Mouse (Mus musculus): ENCODE measurements around the gene Nhsl1.

The Nhsl1 gene

DNA sequence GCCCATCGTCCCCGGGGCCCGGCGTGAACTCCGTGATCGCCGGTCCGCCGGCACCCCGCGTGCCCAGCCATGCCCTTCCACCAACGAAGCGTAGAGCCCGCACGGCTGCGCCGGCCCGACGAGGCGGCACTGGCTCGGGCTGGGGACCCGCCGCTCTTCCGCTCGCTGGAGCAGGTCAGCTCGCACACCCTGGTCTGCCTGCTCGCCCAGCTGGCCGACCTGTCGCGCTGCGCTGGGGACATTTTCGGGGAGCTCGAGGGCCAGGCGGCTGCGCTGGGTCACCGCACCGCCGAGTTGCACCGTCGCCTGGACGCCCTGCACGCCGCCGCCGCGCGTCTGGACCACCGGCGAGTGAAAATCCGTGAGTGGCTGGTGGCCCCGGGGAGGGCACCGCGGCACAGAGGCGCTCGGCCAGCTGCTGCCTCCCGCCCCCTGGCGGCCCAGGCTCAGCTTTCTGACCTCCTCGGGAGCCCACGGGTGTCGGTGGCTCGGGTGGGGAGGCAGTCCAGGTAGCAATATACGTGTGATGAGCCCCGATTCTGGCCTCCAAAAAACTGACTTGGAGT, at the start of gene Nhsl1:
TSS of gene Nhsl1 (plus strand) at position 70 of the 566 bp plus-strand sequence.
- DNase-seq (ENCODE audit: low read depth), result no peak

DNA sequence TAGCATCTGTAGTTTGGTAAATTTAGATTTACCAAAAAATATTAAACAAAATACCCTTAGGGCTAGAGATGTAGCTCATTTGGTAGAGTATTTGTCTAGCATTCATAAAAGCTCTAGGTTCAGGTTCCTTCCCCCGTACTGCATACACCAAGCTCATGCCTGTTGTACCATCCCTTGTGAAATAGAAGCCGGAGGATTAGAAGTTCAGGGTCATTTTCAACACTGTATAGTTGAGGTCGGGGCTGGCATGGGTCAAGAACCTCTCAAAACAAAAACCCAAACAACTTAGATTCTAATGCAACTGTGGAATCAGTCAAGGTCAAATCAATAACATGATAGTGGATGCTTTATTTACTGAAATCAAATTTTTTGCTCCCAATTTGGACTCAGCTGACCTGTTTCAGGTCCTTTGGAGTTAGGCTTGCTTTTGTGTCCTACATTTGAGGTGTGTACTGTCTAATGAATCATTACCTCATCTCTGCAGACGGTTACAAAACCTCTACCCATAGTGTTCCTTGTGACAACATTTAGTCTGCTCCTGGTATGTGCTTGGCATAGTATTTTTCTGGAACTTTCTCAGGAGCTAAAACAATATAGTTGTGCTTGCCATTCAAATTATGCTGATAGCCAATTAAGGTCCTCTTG, 42.6 kb upstream of the Nhsl1 start:
- DNase-seq (ENCODE audit: low read depth), result no peak

DNA sequence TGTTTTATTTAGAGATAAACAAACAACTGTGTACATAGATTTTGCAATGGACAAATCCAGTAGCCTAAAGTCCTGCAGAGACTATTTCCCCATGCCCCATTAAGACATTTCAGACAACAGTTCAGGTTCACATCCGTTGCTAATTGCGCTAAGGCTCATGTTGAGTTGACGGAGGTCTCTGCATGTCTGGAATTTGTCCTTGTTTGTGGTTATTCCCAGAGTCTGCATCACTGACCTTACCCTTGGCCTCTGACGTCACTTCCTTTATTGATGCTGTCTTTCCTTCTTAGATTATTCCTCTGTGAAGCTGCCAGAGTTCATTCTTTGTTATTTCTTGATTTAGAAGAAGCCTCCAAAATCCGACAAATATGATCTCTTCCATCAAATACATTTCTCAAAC, 34.8 kb upstream of the Nhsl1 start:
- DNase-seq (ENCODE audit: low read depth), result no peak

DNA sequence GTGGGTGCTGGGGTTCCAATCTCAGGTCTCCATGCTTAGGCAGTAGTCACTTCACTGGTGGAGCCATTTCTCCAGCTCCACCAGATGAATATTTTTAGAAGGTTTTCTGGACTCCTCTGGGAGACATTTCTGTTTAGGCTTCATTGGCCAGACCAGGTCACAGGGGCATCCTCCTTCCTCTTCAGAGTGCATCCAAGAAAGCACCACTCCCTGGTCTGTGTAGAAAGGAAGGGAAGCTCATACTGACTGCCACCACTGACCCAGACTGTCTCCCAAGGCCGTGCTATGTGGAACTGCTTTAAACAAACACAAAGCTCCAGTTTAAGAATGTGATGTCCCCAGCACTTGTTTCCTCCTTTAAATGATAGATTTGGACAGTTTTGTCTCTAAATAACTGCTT, 29.3 kb upstream of the Nhsl1 start:
- no peak for DNase-seq (ENCODE audit: low read depth)

DNA sequence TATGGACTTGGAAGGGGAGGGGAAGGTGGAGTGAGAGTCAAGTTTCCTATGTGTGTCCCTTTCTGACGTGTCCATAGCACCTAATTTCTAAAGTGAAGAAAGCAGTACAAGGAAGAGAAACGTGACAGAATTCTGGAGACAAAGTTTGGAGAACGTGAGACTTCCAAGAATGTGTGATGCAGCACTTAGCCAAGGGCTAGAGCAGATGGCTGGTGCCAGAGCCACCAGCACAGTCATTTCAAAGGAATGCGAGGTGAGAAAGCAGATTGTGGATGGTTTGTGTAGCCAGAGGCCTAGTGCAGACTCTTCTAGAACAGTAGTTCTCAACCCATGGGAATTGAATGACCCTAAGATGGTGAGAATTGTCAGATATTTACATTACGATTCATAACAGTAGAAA, 13.7 kb upstream of the Nhsl1 start:
- no peak for DNase-seq (ENCODE audit: low read depth)

DNA sequence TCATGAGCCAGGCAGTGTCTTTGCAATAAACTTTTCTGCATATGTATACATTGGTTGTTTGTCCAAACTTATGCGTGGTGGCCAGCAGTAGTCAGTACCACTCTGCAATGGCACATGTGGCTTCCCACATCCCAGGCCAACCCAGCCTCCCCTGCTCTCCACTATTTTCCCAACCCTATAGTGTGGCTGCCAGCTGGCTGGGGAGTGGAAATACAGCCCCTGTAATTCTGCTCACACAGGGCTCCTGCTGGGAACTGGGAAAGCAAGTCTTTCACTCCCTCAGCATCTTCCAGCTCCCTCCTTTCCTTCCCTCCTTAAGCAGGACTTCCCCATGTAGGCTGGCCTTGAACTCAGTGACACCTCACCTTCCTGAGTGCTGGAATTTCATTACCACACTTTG, 3.7 kb upstream of the Nhsl1 start:
- no peak for DNase-seq (ENCODE audit: low read depth)

DNA sequence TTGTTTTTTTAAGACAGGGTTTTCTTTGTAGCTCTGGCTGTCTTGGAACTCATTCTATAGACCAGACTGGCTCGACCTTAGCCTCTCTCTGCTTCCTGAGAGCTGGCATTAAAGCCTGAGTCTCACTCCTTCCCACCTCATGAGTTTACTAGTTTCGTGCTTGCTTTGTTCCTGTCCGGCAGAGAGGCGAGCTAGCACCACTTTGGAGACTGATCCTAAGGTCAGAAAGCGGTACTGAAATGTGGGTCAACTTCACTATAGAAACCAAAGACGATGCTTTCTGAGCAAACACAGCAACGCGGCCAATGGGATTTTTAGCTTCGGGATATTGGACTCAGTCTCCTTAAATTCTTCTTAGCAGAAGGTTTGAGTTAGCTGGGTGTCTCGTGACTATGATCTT, 1.3 kb upstream of the Nhsl1 start:
- DNase-seq (ENCODE audit: low read depth), result no peak

DNA sequence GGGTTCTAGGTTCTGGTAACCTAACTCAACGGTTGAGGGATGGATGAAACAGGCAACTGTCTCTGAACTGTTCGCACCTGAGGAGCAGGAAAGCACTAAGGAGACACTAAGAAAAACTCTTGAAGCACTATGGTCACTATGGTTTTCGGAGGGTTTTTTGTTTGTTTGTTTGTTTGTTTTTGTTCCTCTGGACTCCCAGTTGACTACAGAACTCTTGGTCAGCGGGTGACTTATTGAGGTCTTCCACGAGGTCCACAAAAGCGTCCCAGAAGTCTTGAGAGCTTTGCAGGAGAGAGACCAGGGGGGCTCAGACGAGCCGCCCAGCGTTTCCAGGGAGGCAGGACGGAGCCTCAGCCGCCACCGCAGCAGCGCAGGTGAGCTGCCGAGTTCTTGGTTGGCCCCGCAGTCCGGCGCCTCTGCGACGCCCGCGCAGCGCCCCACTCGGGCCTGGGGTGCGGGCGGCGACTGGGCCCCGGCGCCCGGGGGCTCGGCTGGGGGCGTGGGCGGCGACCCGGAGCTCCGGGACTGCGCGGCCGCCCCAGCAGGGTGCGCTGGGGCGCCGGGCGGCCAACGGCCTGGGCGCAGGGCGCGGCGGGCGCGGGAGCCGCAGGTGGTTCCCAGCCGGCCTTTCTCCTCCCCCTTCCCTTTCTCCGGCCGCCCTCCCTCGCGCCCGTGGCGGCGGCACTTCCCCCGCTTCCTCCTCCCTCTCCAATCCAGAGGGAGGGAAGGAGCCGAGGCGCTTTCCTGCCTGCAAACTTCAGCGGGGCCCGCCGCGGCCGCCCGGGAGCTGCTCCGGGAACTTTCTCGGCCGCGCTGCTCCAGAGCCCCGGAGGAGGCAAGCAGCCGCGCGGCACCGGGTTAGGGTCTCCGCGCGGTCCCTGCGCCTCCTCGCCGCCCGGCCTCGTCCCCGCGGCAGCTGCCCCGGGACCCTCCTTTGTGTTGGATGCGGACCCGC, 547 bp upstream of the Nhsl1 start:
- no peak for DNase-seq (ENCODE audit: low read depth)

DNA sequence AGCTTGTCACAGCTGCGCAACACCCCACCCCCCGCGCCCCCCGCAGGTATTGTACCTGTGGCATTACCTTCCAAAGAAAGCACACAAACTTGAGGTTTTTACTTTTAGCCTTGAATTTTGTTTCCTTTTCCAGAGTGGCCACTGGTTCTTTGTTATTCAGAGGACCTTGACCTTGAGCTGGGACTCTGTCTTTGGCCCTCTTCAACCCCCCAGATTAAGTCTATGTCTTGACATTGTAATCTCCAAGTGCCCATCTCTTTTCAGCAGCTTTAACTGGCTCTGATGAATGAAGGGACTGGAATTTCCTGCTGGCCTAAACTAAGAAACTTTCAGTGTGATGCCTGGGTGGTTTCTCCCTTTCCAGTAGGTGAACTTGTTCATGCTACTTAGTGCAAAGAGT, 906 bp downstream of the Nhsl1 start:
- DNase-seq (ENCODE audit: low read depth), result no peak

DNA sequence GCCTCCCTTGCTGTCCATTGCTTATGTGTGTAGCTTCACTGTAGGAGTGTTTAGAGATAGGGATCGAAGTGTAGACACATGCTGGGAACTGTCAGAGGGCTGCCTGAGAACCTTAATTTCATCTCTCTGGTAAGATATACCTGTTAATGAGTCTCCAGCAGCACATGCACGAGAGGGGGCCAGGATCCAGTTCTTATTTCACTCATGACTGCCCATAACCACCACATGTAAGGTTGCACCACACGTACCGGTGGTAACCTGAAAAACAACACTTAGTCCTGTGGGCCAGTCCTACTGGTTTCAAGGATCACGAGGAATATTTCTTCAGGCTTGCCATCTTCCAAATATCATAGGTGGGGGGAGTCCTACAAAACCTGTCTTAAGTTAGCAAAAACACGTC, 3.1 kb downstream of the Nhsl1 start:
- no peak for DNase-seq (ENCODE audit: low read depth)

DNA sequence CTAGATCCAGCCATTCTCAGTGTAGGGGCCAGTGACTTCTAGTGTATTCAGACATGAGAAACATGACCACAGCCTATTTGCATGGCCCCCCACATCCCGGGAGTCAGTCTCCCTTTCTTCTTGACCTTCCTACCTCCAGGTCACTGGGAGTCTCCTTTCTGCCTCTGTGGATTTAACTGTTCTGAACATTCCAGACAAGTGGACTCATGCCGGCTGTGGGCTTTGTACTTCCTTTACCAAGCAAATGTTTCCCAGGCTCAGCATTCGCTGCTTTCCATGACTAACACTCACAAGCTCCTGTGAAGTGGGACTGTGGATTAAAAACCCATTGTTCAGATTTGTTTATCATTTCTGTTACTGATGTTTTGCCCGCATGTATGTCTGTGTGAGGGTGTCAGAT, 4.9 kb downstream of the Nhsl1 start:
- peak; percentile 97 for DNase-seq (ENCODE audit: low read depth)

DNA sequence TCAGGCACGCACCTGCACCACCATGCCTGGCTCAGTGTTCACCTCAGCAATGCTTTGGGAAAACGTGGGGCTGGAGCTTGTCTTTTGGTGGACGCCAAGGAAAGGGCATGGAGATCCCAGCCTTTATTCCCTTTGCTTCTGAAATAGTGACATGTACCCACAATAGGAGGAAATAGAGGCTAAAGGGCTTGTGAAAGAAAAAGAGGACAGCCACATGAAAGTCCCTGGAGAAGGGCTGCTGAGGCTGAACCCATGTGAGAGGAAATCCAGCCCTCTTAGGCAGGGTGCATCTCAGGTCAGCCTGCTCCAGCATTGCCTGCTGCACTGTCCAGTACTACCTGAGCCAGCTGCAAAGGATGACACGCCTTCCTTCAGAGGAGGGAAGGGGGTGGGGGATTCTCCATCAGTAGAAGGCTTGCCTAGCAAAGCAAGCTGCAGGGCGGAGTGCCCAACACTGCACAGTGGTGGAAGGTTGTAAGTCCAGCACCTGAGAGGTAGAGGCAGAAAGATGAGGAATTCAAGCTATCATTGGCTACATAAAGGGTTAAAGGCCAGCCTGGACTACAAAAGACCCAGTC, 9.6 kb downstream of the Nhsl1 start:
- no peak for DNase-seq (ENCODE audit: low read depth)

DNA sequence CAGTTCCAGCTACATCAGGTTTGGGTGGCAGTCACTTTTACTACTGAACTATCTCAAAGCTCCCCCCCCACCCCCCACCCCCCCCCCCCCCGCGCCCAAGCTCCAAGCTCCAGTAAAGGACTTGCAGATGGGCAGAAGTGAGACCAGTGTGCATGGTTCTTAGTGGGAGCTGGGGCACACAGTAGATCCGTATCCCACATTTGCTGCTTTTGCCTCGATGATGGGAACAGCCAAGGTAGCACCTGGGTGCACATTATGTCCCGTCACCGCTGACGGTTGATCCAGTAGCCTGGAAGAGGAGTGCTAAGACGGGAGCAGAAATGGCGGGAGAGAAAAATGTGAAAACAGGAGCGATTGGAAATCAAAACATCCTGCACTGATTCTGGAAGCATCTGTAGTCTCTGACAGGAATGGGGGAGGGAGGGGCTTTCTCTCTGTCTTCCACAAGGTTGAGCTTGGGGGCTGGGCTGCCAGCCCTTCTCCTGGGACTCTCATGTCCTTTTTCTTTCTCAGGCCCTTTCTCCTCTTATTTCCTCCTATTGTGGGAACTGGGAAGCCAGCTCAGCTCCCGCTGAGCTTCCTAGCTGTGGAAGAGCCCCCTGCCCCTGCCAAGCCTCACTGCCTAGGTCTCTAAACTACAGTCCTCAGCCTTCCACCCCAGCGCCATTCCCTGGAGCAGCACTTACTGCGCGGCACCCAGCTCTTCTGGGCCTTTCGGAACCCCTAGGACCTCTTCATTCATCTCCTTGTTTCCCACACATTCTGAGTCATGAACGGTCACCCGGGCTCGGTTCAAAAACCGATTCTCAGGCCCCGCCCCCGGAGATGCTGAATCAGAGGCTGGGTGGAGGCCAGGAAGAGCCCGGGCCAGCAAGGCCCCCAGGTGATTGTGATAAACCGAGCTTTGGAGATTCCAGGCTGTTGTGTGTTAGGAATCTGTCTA, 10.6 kb downstream of the Nhsl1 start:
- DNase-seq (ENCODE audit: low read depth), result peak; percentile 79

DNA sequence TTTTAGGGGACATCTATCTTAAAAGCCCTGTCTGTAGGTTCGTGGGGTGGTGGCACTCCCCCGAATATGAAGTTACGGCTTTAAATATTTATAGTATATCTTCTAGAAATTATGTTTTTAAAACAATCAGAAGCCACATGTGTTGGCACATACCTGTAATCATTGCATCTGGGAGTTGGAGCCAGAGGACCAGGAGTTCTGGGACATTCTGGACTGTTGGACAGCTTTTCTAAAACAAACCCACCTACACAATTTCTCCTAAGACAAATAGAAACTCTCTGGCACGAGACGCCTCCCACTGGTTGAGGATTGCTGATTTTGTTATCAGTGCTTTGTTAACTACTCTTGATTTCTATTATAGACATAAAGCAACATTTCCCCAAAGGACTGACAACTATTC, 11.7 kb downstream of the Nhsl1 start:
- no peak for DNase-seq (ENCODE audit: low read depth)

DNA sequence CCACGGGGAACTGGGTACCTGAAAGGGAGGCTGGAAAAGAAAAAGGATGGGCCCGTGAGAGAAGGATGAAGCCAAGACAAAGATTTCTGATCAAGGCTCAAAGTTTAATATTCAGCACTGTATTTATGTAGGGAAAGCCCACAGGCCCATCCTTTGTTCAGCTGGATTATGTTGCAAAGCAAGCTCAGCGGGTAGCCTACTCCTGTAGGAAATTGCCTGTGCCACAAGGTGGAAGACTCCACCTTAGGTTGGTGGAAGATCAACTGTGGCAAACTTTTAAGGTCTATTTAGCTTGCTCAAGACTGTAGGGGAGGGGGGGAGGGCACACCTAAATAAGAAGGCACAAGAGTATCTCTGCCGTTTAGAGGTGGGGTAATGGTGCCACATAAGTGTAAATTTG, 14.8 kb downstream of the Nhsl1 start:
- no peak for DNase-seq (ENCODE audit: low read depth)

DNA sequence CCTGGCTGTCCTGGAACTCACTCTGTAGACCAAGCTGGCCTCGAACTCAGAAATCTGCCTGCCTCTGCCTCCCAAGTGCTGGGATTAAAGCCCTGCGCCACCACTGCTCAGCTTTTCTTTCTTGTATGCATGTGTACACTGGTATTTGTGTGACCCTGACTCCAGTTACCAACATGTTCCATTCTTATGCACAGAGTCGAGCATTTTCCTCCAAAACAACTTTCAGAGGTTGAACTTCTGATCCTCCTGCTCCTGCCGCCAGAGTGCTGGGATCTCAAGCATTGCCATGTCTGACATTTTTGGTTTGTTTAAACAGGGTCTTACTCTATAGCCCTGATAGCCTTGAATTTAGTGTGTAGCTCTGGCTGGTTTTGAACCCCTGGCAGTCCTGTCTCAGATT, 15.4 kb downstream of the Nhsl1 start:
- no peak for DNase-seq (ENCODE audit: low read depth)

DNA sequence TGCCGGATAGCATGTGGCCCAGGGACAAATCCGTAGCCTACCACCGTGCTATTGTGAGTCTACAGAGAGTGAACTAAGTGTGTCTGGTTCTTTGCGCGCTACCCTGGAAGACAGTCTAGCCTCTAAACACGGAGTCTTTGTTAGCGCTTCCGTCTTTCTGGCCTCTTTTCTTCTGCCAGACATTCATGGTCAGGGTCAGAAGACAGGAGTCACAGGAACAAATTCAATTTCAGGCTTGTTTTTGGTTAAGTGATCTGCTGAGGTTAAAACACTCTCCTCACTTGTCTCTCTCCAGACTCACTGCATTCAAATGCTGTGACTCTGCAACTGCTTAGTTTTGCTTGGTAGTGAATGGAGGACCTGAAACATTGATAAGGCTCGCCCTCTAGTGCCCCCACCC, 15.9 kb downstream of the Nhsl1 start:
- DNase-seq (ENCODE audit: low read depth), result no peak

DNA sequence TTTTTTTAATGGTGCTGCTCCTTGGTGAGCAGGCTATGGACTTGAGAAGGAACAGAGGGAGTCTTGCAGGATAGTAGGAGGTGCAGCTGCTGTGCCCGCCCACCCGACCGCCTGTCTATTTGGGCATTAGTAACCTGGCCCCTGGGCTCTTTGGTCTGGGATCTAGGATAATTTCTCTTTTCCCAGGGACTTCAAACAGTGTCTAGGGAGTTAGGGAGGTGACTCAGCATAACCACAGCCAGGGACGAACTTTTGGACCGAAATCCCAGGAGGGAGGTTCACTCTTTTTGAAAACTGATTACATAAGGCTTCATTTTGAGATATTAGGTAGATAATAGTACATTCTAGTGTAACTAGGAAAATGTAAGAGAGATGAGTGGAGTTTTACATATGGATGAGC, 18.9 kb downstream of the Nhsl1 start:
- DNase-seq (ENCODE audit: low read depth), result peak; percentile 54

DNA sequence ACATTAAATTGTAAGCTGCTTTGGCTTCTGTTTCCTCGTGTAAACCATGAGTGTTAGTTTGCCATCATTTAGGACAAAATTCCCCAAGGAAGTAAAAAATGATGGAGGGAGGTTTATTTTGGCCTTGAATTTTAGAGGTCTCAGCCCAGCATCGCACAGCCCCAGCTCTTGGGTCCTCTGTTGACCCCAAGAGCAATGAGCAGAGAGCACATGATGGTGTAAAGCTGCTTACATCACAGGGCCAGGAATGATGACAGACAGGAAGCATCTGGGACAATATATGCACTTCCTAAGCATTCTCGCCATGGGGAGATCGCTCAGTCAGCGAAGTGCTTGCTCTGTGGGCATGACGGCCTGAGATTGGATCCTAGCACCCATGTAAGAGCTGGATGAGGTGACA, 20.6 kb downstream of the Nhsl1 start:
- no peak for DNase-seq (ENCODE audit: low read depth)

DNA sequence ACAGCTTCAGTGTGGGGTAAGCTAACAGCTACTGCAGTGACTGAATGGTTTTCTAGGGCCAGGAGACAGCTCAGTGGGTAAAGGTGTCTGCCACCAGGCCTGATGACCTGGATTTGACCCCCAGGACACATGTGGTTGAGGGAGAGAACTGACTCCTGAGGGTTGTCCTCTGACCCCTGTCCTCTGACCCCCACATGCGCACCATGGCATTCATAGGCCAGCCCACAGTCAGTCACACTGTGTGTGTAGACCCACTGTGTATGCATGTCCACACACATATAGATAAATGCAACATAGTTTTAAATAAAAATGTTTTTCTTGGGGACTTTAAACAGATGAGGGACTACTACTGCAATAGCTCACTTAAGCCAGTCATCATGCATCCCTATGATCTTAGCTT, 22.1 kb downstream of the Nhsl1 start:
- DNase-seq (ENCODE audit: low read depth), result no peak

DNA sequence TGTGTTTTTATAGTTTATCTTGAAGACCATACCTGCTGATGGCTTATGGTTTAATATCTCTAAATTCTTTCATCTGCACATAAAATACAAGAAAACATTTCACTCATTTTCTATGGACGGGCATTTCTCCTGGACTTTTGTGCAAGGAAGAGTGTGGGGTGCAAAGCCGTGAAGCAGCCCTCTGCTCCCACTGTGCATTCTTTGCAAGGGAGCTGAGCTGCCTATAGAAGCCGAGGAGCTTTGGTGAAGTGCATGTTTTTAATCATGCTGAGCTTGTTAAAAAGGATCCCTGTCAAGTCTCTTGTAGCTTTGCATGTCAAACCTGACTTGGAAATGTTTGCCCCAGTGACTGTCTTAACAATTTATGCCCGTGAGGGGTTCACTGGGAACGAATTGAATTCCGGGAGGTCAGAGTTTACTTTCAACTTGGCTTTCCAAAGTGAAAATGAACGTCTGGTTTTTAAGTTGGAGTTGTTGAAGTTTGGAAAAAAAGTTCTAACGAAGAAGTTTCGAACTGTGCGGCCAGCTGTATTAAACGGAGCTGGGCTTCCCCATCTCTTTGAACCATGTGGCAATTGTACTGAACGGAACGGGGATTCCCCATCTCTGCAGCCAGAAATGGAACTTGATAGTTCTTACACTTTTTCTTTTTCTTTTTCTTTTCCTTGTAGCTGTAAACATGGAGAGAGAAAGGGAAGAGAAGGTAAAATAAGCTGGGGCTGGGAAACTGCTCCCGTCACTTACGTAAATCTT, 22.8 kb downstream of the Nhsl1 start:
- DNase-seq (ENCODE audit: low read depth), result no peak

All from fibroblast of lung, adult 2 months (primary cell).